Mouse (Mus musculus): ENCODE data around the gene Hpf1.

The Hpf1 gene

DNA sequence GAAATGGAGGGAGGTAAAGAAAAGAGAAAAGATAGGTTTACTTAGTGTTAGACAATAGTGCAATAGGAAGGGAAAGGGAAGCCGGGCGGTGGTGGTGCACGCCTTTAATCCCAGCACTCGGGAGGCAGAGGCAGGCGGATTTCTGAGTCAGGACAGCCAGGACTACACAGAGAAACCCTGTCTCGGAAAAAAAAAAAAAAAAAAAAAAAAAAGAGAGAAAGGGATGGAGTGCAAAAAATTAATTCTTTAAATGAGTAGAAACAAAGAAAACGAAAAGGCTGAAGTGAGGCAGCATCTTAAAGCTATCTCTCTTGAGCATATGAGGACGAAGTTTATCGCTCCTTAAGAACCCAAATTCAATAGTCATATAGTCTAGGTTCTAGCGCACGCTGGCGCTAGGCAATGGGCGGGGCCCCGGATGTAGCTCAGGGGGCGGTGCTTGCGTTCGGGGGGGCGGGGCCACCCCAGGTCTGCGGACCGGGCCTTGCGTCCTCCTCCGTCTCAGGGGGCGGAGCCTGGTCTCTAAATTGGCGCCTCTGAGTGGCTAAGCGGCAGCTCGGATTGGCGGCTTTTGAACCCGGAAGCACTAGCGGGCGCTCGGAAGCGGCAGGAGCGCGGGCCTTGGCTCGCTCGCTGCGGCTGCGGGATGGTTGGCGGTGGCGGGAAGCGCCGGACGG lies at the start of gene Hpf1:
Gene Hpf1 (plus strand): TSS at position 576 of the 677 bp plus-strand sequence.
- in situ Hi-C loops (cut with MboI, MseI) = no loop called here

DNA sequence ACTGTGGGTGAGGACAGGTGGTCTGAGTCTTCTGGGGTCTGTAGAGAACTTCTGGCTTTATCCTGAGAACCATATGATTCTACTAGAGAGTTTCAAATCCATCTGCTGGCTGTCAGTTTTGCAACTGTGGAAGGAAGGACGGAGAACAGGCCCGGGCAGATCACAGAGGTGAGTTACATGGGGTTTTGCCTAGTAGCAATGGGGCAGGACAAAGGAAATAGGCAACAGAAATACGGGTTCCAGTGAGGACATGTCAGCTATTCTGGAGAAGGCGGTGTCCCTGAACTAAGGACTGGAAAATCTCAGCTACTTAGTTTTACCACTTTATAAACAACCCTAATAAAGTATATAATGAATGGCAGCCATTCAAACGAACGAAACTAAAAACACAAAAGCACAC lies 47.8 kb upstream of the Hpf1 start:
- in situ Hi-C loops (cut with MboI, MseI) = no loop called here

DNA sequence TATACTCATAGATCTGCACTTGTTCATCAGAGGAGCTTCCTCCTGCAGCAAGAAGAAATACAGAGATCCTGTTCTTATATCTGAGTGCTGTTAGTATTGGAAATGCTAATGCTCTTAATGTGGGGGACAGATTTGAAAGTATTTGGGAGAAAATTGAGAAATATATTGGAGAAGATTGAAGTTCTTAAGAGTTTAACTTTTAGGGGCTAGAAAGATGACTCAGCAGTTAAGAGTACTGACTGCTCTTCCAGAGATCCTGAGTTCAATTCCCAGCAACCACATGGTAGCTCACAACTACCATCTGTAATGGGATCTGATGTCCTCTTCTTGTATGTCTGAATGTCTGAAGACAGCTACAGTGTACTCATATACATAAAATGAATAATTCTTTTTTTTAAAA lies 32.7 kb upstream of the Hpf1 start:
- in situ Hi-C loops (cut with MboI, MseI) = no loop called here

DNA sequence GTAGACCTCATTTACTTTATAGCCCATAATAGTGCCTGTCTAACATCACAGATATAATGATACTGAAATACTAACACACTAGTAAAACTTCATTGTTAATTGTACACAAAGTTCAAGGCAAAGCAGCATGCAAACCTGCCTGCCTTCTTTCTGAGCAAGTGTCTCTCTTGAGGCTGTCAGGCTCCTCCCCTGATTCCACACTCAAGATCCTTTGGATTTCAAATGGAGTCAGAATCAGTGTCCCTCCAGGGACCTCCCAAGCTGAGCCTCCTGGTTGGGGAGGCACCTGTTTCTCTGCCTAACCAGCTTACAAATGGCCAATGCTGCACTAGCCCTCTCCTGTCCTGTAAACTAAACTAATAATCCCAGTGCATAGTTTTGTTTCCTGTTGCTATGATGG lies 32.1 kb upstream of the Hpf1 start:
- in situ Hi-C loops (cut with MboI, MseI) = no loop called here

DNA sequence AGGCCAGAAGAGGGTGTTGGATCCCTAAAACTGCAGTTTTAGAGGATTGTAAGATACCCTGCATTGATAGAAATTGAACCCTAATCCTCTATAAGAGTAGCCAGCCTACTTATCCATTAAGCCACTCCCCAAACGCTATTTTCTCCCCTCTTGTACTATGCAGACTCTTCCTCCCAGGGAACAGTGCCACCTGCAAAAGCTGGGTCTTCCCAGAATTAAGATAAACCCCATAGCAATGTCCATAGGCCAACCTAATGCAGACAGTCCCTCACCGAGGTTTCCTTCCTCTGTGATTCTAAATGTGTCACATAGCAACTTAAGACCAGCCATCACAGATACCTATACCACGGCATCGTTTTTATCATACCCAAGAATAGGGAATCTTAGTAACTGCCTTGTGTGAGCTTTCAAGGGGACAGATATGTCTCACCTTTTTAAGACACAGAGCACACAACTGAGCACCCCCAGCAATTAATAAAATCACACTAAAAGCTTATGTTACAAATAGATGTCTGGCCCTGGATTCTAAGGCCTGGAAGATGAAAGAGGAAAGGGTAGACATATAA lies 31.2 kb upstream of the Hpf1 start:
- in situ Hi-C loops (cut with MboI, MseI) = no loop called here

DNA sequence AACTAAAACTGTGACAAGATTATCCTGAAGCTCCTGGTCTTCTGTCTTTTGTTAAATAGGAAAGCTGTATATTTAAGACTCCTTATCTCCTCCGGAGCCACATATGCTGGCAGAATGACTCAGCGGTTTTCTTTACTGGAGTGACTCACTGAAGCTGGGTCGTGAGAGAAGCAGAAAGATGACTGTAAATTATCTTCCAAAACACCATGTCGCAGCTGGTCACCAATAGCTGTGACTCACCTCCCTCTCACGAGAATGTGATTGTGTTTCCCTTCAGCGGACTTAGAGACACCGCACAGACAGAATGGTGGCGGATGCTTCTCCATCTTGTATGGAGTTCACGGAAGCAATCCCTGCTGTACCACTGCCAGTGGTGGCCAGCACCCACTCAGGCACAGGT lies 30.6 kb upstream of the Hpf1 start:
- in situ Hi-C loops (cut with MboI, MseI) = loop anchor here (10.0 kb wide), 1 partner anchor 355 kb away; the partner anchor contains the start of genes Aadat and Gm10283

DNA sequence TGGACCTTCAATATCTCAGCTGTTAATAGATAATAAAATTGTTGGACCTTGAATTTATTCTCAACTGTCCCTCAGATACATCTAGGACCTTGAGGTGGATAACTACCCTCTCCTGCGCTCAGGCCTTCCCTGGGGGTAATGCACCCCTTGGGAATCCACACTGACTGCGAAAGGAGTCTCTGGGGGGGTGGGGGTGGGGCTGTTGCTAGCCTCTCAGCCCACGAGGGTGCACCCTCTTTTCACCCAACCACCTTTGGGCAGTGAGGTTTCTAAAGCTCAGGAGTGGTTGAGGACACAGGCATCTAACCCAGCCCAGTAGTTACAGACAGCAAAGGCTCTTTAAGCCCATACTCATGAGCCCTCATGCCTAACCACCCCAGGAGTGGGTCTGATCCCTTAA lies 29.5 kb upstream of the Hpf1 start:
- in situ Hi-C loops (cut with MboI, MseI) = loop anchor here (10.0 kb wide), 1 partner anchor 356 kb away; the partner anchor contains the start of genes Aadat and Gm10283

DNA sequence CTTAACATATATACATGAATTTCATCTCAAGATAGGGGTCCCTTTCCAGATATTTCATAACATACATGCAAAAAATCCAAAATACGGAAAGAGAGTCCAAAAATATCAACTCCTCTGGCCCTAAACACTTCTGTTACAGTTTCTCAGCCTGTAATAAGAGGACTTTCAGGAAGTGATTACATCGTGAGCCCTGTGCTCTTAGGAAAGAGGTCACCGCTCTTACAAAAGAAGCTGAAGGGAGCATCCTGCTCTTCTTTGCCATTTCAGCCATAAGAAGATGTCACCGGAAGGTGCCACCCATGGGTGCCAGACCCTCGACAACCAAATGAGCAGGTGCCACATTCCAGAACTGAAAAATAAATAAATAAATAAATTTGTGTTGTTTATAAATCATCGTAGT lies 28.4 kb upstream of the Hpf1 start:
- in situ Hi-C loops (cut with MboI, MseI) = loop anchor here (10.0 kb wide), 1 partner anchor 357 kb away; the partner anchor contains the start of genes Aadat and Gm10283

DNA sequence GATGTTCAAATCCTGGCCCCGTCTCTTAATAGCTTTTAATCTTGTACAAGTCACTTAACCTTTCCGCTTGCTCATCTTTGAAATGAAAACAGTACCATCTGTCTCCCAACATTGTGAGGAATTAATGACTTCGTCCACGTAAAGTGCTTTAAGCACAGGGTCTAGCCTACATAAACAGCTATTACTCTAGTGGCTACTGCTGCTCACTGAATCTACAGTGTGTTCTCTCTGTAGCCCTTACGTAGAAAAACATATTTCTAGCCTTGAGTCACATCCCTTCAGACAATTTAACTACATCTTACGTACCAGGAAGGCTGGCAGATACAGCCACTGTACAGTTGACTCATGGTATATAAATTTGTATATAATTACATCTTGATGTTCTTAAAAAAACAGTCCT lies 25.3 kb upstream of the Hpf1 start:
- in situ Hi-C loops (cut with MboI, MseI) = loop anchor here (5.0 to 10.0 kb wide), 2 partner anchors 248 to 360 kb away; partner anchors contain the start of genes Aadat and Gm10283

DNA sequence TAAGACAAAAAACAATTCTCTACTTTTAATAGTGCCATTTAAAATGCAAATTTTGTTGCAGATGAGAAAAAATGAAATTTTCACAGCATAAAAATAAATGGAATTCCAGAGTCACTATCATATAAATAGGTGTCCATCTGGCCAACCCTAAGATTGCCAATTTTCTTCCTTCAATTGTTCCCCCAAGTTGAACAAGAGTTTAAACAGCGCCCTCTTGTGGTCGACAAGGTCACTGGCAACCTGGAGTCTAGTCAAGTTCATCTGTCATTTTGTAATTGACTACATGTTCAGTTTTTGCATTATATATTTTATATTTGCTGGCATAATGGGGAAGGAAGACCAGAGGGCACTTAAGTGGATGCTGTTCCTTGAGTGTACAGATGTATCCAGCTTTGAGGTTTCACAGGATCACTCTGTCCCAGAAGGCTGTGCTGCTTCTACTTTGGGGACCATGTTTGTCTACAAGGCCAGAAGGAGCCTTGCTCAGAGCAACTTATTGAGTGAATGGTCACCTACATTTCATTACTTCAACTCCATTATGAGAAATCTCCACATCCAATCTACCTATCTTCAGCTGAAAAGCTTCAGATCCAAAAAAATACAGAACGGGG lies 24.6 kb upstream of the Hpf1 start:
- in situ Hi-C loops (cut with MboI, MseI) = loop anchor here (5.0 to 10.0 kb wide), 2 partner anchors 248 to 361 kb away; partner anchors contain the start of genes Aadat and Gm10283

DNA sequence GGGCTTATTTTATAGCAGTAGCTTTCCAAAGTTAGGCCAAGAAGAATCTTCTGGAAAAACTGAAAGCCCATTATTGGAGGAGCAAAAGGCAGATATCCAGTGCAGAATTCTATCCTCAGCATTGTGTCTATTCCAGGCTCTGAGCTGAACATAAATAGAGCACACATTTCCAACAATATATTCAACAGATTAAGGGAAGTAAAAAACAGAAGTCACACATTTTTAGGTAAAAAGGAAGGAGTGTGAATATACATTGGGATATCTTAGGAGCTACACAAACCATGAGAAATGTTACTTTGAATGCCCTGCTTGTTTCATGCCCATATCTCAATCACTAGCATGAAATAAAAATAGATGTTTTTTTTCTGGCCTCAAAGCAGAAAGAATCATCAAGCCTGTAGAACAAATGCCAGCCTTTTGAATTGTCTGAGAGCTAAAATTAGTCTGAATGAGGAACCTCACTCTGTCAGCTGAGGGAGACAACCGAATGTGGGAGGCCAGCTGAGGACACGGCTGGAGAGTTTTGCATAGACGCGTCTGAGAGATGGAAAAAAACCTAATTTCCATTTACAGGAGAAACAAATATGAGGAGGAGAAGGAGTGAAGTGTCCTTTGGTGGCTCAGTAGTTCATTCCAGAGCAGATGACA lies 22.6 kb upstream of the Hpf1 start:
- in situ Hi-C loops (cut with MboI, MseI) = loop anchor here (5.0 to 10.0 kb wide), 2 partner anchors 250 to 363 kb away; partner anchors contain the start of genes Aadat and Gm10283

DNA sequence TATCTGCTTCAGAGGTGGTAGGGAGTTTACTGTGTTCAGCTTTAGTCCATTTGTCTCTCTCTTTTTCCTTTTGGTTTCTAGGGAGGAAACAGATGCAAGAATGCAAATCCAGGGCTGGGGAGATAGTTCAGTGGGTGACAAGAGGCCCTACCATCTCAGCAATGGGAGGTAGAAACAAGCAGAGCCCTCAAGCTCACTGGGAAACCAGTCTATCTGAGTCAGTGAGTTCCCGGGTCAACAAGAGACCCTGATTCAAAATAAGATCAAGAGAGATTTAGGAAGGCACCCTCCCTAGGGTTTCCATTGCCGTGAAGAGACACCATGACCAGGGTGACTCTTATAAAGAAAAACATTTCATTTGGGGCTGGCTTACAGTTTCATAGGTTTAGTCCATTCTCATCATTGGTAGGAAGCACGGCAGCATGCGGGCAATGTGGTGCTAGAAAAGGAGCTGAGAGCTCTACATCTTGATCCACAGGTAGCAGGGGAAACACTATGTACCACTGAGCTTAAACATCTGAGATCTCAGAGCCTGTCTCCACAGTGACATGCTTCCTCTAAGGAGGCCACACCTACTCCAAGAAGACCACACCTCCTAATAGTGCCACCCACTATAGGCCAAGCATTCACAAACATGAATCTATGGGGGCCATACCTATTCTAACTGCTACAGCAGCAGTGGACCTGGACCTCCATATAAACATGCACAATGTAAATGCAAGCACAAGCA lies 21.8 kb upstream of the Hpf1 start:
- in situ Hi-C loops (cut with MboI, MseI) = loop anchor here (5.0 to 10.0 kb wide), 2 partner anchors 251 to 364 kb away; partner anchors contain the start of genes Aadat and Gm10283

DNA sequence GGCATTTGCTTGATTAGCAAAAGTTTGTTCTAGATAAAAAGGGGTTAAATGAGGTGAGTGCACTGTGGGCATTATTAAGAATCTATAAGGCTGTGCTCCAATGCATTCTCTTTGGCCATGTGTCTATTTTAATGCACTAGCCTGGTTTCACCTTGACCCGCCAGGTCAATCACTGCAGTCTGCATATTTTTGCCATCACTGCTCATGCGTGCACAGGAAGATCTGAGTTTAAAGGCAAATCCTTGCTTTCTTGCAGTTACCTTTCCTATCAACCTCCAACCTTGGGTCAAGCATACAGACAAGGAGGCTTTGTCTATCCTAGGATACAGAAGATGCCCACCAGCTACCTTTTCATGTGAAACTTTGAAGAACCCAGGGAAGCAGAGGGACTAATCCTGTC lies 20.5 kb upstream of the Hpf1 start:
- in situ Hi-C loops (cut with MboI, MseI) = loop anchor here (5.0 to 10.0 kb wide), 2 partner anchors 252 to 365 kb away; partner anchors contain the start of genes Aadat and Gm10283

DNA sequence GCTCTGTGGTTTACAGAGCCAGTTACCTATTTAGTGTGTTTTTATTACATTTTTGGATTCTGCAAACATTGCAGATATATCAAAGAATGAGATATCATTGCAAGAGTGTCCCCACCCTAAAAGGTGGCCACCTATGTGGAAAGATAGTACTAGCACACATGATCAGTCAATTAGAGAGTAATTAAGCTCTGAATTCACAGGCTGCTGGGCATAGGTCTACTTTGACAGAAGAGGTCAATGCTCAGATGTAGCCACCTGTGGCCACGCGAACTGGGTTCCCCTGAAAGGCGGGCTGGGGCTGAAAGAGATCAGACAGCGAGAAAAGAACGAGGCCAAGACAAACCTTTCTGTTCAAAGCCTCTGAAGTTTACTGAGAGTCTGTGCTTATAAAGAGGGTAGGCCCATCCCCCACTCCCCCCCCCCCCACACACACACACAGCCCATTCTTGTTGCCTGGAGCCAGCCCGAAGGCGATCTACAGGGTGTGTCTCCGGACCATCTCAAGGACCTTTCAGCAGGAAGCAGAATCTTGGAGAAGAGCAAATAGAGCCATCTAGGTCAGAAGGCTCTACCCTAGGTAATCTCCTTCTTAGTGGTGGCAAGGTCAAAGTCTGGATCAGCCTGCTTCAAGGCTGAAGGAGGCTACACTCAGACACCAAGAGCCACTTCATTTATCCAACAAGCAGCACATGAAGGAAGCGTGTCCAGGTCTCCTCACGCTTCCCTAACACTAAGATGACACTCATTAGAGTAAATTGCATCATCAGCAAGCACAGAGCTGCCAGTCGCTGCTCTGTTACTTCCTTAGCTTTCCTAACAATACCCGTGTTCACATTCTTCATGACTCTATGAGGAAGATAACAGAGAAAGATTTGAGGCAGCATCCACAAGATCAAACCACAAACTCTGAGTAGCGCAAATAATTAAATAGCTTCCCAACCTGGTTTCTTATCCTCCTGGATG lies 19.7 kb upstream of the Hpf1 start:
- in situ Hi-C loops (cut with MboI, MseI) = no loop called here

DNA sequence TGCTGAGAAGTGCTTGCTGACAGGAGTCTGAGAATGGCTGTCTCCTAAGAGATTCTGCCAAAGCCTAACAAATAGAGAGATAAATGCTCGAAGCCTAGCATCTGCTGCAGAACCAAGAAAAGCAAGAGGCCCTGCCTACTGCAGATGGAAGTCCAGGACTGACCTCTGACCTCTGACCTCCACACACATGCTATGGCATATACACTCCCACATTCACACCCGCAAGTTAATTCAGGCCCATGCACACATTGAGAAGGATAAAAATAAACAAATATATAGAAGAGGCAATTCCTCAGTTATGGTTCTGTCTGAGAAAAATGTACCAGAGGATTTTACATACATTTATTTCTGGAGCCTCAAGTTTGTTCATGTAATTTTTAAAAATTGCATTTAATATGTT lies 11.6 kb upstream of the Hpf1 start:
- in situ Hi-C loops (cut with MboI, MseI) = no loop called here

DNA sequence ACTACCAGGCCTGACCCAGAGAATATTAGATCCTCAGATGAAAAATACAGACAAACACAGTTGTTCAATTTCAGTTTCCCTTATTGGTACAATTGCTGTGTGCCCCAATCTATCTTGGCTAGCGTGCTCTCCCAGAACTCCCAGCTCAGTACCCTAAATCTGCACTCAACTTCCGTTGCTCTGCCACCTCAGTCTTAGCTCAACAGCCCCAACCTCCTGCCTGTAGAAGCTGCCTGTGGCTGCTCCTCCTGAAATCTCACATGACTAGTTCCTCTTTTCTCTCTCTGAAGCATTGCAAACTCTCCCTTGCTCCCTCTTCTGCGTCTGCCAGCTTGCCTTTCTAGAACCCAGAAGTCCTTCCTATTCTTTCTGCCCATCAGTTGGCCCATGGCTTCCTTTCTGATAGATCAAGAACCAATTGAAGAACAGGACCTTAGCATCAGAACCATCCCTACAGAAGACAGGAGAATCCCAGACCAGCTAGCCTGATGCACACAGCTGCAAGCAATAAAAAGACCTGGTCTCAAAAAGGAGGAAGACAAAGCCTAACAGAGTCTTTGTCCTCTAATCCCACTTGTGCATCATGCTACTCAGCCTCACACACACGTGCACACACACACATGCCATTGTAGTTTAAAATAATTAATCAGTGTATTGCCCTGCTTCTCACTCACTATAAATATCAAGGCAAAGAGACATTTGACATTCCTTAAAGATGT lies 6.6 kb upstream of the Hpf1 start:
- in situ Hi-C loops (cut with MboI, MseI) = no loop called here

DNA sequence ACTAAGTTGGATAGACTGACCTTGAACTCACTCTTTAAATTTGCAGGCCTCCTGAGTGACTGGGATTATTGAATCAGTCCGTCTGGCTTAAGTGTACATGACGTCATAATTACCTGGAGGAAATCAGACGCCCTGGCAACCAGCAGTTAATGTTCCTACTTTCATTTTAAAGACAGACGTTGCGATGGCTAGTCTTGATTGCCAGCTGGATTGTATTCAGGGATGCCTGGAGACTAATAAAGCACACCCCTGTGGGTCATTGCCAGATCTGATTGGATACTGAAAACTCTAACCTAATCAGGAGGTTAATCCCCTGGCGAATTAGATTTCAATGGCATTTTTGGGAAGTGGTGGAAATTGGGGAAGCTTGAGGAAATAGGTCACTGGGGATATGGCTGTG lies 3.5 kb upstream of the Hpf1 start:
- in situ Hi-C loops (cut with MboI, MseI) = no loop called here

DNA sequence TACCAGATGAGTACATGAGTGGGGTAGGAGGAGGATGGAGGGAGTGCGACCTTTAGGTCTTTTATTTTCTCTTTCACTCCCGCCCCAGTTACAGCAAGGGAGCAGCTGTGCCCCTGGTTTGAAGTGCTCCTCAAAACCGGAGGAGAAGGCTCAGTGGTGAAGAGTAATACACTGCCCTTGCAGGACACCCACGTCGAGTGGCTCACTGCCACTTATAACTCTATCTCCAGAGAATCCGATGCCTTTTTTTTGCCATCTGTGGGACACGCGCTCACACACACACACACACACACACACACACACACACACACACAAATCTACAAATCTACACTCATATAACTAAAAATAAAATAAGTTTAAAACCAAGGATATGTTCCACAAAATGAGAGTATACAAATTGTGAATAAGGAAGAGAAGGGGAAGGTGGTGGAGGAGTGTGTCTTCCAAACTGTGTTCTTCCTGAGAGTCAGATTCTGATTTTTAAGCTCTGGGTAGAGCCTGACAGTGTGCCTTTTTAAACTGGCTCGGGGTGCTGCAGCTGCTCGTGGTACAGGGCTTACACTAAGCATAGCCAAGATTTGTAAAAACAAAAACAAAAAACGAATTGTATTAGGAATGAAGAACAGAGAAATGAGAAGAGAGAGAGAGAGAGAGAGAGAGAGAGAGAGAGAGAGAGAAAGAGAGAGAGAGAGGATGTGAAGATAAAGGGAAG lies 931 bp upstream of the Hpf1 start:
- in situ Hi-C loops (cut with MboI, MseI) = no loop called here

DNA sequence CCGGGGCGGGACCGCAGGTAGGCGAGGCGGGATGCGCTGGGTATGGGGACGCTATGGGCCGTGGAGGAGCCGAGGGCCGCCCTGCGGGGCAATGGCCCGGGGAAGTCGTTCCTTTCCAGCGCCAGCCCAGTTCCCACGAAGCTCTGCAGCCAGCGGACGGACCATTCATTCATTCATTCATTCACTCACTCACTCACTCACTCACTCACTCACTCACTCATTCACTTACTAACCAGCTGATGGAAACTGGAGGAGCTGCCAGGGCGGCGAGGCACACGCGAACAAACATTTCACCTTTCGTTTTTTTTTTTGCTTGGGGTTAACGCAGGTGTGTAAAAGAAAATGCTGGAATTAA lies 279 bp downstream of the Hpf1 start:
- in situ Hi-C loops (cut with MboI, MseI) = no loop called here
